Mouse (Mus musculus): ENCODE measurements around the gene Cyp4v3. TPM values are rescaled to one million over a fixed set of nuclear protein-coding genes. Genes with fewer than 3 reads are reported as not detected.

Gene Cyp4v3
- polyA plus RNA-seq, 1 experiment from 2014 or later, result 13.2 TPM

GRCm38 (mm10) chr8:45261920-45262319 is 71.1 kb downstream of the Cyp4v3 start, which contains the start of gene F11:
TSS of gene F11 (minus strand) at chr8:45262031.
- no peak for TF ChIP-seq EP300 (IDR thresholded peaks at IDR 0.05)
- TF ChIP-seq CTCF (IDR thresholded peaks at IDR 0.05), result no peak
- no peak within 1 kb of the TSS for H3K9ac ChIP-seq (replicated peaks; ENCODE audit: low read depth)
- H3K27me3 ChIP-seq (replicated peaks; ENCODE audit: insufficient read depth, low read length), result no peaks in the 10 kb centered on the region
- no peak within 1 kb of the TSS for H3K27ac ChIP-seq (ENCODE audit: low read length)
- no peaks in the 10 kb centered on the region for H3K9me3 ChIP-seq (ENCODE audit: low read length)
- H3K4me1 ChIP-seq (ENCODE audit: insufficient read depth, low read depth, low read length), result no peaks in the 10 kb centered on the region
- ATAC-seq (no peak), DNase-seq (ENCODE audit: low spot score) (no peak)
- H3K4me3 ChIP-seq (ENCODE audit: low read depth, low read length), result no peak within 1 kb of the TSS
- no peak within 1 kb of the TSS for H3K4me2 ChIP-seq (replicated peaks; ENCODE audit: low read depth, low read length)
- 36% methylated on average over 10 of the region's 10 CpGs for WGBS
- H3K36me3 ChIP-seq (ENCODE audit: insufficient read depth, low read length), result no peaks in the 10 kb centered on the region

GRCm38 (mm10) chr8:45258421-45258820 is 74.6 kb downstream of the Cyp4v3 start:
- Histone ChIP-seq H3K9ac (replicated peaks; ENCODE audit: low read depth) (no peak overlapping the region), H3K27me3 (replicated peaks; ENCODE audit: insufficient read depth, low read length) (no peaks in the 10 kb centered on the region), H3K4me3 (ENCODE audit: low read depth, low read length) (no peak overlapping the region), H3K27ac (ENCODE audit: low read length) (no peak overlapping the region), H3K4me2 (replicated peaks; ENCODE audit: low read depth, low read length) (no peak overlapping the region), H3K9me3 (ENCODE audit: low read length) (no peaks in the 10 kb centered on the region), H3K4me1 (ENCODE audit: insufficient read depth, low read depth, low read length) (no peaks in the 10 kb centered on the region), H3K36me3 (ENCODE audit: insufficient read depth, low read length) (no peaks in the 10 kb centered on the region)
- DNase-seq (ENCODE audit: low spot score) (no peak), ATAC-seq (no peak)
- 86% methylated on average over 8 of the region's 8 CpGs for WGBS
- TF ChIP-seq CTCF (IDR thresholded peaks at IDR 0.05) (no peak), EP300 (IDR thresholded peaks at IDR 0.05) (no peak)

- no peak overlapping the region for H3K27ac ChIP-seq (ENCODE audit: low read length)
- H3K9ac ChIP-seq (replicated peaks; ENCODE audit: low read depth), result no peak overlapping the region
- no peak for ATAC-seq
- 84% methylated on average over 12 of the region's 12 CpGs for WGBS
- H3K4me3 ChIP-seq (ENCODE audit: low read depth, low read length), result no peak overlapping the region
- no peaks in the 10 kb centered on the region for H3K27me3 ChIP-seq (replicated peaks; ENCODE audit: insufficient read depth, low read length)
- DNase-seq (ENCODE audit: low spot score), result no peak
- no peaks in the 10 kb centered on the region for H3K36me3 ChIP-seq (ENCODE audit: insufficient read depth, low read length)
- H3K4me2 ChIP-seq (replicated peaks; ENCODE audit: low read depth, low read length), result no peak overlapping the region
- no peaks in the 10 kb centered on the region for H3K9me3 ChIP-seq (ENCODE audit: low read length)
- H3K4me1 ChIP-seq (ENCODE audit: insufficient read depth, low read depth, low read length), result no peaks in the 10 kb centered on the region
- no peak for TF ChIP-seq EP300 (IDR thresholded peaks at IDR 0.05)
- no peak for TF ChIP-seq CTCF (IDR thresholded peaks at IDR 0.05)
Measured at GRCm38 (mm10) chr8:45255040-45255439, 78.0 kb downstream of the Cyp4v3 start.

Other genes starting within 250 kb of the Cyp4v3 start
- gene F11, start 71.2 kb downstream of the Cyp4v3 start, polyA plus RNA-seq (2015; fragmentation: Nextera tagmentation; extraction: Ambion mirVana), result not detected in 2 replicates
- 0.15 and 0.25 TPM in 2 replicates for gene Klkb1, start 38.4 kb downstream of the Cyp4v3 start, polyA plus RNA-seq (2015; fragmentation: Nextera tagmentation; extraction: Ambion mirVana)
- gene Gm45753, start 24.8 kb downstream of the Cyp4v3 start, polyA plus RNA-seq (2015; fragmentation: Nextera tagmentation; extraction: Ambion mirVana), result 0.05 and 0.12 TPM in 2 replicates
- gene Fam149a, start 49.1 kb upstream of the Cyp4v3 start, polyA plus RNA-seq (2015; fragmentation: Nextera tagmentation; extraction: Ambion mirVana), result 7.3 and 8.4 TPM in 2 replicates
- 6.3 and 7.3 TPM in 2 replicates for gene Tlr3, start 77.9 kb upstream of the Cyp4v3 start, polyA plus RNA-seq (2015; fragmentation: Nextera tagmentation; extraction: Ambion mirVana)
- gene Sorbs2, start 174.6 kb upstream of the Cyp4v3 start, polyA plus RNA-seq (2015; fragmentation: Nextera tagmentation; extraction: Ambion mirVana), result 5.8 and 7.0 TPM in 2 replicates